Mouse (Mus musculus): ENCODE measurements around the gene Mybphl. TPM values are rescaled to one million over a fixed set of nuclear protein-coding genes. Genes with fewer than 3 reads are reported as not detected.

Mybphl gene
- polyA plus RNA-seq, 1 experiment from 2014 or later: 0.25 TPM

DNA sequence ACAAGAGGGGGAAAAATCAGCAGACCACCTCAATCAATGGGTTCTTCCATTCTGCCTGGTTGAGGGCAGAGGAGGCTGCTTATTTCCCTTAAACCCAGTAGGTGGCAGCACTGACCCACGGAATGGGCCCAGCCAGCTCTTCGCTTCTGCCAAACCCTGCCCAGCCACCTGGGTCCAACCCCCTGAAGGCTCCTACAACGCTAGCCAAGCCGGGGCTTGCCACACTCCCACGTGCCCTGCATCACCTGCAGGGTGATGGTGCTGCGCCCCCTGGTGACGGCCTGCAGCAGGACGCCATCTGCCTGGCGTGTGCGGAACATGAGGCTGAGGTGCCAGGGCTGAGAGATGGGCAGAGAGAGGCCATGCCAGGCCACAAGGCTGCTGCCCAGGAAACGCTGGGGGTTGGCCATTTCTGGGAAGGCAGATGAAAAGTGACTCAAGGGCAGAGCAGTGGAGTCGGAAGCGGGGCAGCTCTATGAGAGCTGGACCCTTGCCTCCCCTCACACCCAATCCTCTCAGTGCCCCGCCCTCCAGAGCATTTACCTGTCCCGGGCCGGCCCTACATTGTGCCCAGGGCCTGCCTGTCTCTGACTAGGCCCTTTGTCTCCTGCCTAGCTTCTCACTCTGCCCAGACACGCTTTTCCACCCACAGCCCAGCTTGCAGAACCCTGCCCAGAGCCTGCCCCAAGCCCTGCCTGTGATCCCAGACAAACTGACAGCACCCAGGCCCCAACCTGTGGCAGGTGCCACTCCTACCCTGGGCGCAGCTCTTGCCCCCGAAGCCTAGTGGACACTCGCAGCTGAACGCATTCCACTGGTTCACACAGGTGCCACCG, 37.2 kb downstream of the Mybphl start:
- H3K27ac ChIP-seq: 0 out of 2 replicates have a peak overlapping the region, but pooled peaks have one; percentile 27
- peak; percentile 86 for ATAC-seq (ENCODE audit: low FRiP score, low read depth)
- peak overlapping the region; percentile 27; the same call in 1 of the 2 replicates for H3K4me2 ChIP-seq (replicated peaks)
- peaks cover 89% of the 10 kb centered on the region for H3K36me3 ChIP-seq
- H3K4me3 ChIP-seq: no peak overlapping the region; the same call in 1 of the 2 replicates
- no peak overlapping the region for H3K9ac ChIP-seq
- WGBS: 37% methylated on average over 22 of the region's 22 CpGs
- H3K4me1 ChIP-seq: peaks cover 37% of the 10 kb centered on the region
- H3K27me3 ChIP-seq (replicated peaks): no peaks in the 10 kb centered on the region
- H3K9me3 ChIP-seq: no peaks in the 10 kb centered on the region

DNA sequence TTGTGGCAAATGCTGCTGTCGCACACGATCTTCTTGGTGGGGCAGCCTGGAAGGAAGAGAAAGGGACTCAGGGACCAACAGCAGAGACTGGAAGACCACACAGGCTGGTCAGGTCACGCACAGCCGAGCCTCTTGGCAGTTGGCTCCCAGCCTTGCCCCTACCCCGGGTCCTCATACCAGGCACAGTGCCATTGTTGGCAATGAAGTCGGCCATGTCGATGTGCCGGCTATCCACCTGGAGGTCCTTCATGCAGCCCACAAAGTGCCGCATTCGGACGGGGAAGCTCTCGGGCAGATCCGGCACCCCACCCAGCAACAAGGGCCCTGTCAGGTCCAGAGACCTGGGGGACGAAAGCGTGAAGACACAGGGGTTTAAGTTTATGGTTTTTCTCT, 37.8 kb downstream of the Mybphl start:
- ATAC-seq (ENCODE audit: low FRiP score, low read depth): no peak

DNA sequence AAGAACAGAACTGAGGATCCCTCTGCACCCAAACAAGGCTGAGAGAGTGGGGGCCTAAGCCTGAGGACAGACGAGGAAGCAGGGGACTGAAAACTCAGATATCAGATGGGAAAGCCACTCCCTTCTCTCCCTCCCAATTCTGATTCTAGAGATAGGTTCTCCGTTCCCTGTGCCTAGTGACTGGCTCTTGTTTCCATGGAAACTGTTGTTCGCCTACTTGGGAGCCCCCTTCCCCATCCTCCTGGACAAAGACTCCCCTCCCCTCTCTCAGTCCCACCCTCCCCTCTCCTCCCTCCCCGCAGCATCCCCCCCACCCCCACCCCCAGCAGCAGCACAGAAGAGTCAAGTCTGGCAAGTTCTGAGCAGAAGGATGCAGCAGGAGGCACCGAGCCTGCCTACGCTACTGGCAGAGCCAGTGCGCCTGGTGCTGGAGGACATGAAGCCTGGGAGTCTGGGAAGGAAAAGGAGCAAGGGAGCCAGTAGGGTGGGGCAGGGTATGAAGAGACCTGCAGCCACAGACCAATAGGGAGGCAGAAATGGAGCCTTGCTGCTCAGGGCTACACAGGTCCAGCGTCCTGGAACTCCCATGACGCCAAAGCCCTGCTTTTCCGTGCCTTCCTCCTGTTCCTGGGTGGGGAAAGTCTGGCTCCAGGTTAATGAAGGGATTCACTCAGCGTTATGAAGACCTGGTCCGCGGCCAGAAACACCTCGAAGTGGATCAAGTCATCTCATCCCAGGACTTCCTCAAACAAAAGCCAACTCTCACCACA, 41.0 kb downstream of the Mybphl start:
- ATAC-seq (ENCODE audit: low FRiP score, low read depth): peak; percentile 13; the same call in 1 of the 2 replicates
- 0 out of 2 replicates have a peak overlapping the region, but pooled peaks have one; percentile 0 for H3K9ac ChIP-seq
- H3K27ac ChIP-seq: peak overlapping the region; percentile 38
- WGBS: 37% methylated on average over 14 of the region's 14 CpGs
- peaks cover 80% of the 10 kb centered on the region for H3K36me3 ChIP-seq
- H3K4me1 ChIP-seq: peaks cover 70% of the 10 kb centered on the region
- no peaks in the 10 kb centered on the region for H3K9me3 ChIP-seq
- H3K27me3 ChIP-seq (replicated peaks): no peaks in the 10 kb centered on the region
- H3K4me3 ChIP-seq: no peak overlapping the region
- peak overlapping the region; percentile 39 for H3K4me2 ChIP-seq (replicated peaks)

More for the DNA sequence above, 37.8 kb downstream of the Mybphl start:
- H3K4me3 ChIP-seq: no peak overlapping the region; the same call in 1 of the 2 replicates
- H3K9me3 ChIP-seq: no peaks in the 10 kb centered on the region
- no peak overlapping the region for H3K4me2 ChIP-seq (replicated peaks)
- 0 out of 2 replicates have a peak overlapping the region, but pooled peaks have one; percentile 27 for H3K27ac ChIP-seq
- peaks cover 89% of the 10 kb centered on the region for H3K36me3 ChIP-seq
- H3K27me3 ChIP-seq (replicated peaks): no peaks in the 10 kb centered on the region
- peaks cover 39% of the 10 kb centered on the region for H3K4me1 ChIP-seq
- WGBS: 88% methylated on average over 15 of the region's 15 CpGs
- no peak overlapping the region for H3K9ac ChIP-seq

DNA sequence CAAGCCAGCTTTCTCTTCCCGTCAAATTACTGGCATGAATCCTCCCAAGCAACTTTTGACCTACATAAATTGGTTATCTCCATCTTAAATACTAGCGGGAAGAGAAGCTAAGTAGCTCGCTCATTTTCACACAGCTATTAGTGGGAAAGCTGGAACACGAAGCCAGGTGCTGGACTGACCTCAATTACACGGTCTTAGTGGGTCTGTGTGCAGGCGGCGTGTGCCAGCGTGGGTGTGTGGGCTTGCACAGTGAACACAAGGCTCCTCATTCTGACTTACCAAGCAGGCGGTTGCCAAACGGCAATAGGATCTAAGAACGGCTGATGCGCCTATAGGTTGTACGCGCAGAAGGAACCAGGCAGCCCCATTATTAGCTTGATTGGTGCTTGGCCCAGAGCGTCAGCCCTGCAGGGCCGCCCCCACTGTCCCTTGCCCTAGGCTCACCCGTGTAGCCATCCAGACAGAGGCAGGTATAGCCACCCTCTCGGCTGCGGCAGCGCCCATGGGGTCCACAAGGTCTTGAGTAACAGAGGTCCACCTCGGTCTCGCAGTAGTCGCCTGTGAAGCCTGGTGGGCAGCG, 41.7 kb downstream of the Mybphl start:
- no peaks in the 10 kb centered on the region for H3K9me3 ChIP-seq
- H3K36me3 ChIP-seq: peaks cover 73% of the 10 kb centered on the region
- peaks cover 76% of the 10 kb centered on the region for H3K4me1 ChIP-seq
- H3K27ac ChIP-seq: peak overlapping the region; percentile 9; the same call in 1 of the 2 replicates
- peak overlapping the region; percentile 35; the same call in 1 of the 2 replicates for H3K9ac ChIP-seq
- no peaks in the 10 kb centered on the region for H3K27me3 ChIP-seq (replicated peaks)
- WGBS: 78% methylated on average over 24 of the region's 24 CpGs
- ATAC-seq (ENCODE audit: low FRiP score, low read depth): no peak
- H3K4me2 ChIP-seq (replicated peaks): peak overlapping the region; percentile 39
- H3K4me3 ChIP-seq: no peak overlapping the region

DNA sequence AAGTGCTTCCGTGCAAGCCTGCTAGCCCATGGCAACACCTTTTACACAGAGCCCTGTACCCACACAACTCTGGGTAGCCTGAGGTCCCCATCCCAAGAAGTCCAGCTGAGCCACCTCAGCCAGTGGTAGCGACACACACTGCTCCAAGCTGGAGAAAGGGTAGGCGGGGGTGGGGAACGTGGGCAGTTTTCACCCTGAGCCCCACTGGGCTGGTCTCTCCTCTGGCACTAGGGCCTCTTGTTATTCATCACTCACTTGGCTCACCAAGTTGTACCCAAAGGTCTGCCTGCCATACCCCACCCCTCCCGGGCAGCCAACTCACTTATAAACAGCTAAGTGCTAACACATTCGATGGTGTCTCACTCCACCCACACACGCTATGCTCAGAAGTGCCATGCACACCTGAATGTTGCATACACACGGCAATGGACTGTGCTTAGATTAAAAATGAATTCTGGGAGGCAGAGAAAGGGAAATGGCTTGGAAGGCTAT, 43.9 kb downstream of the Mybphl start:
- peaks cover 2% of the 10 kb centered on the region; the same call in 1 of the 2 replicates for H3K9me3 ChIP-seq
- H3K4me3 ChIP-seq: peak overlapping the region; percentile 7; the same call in 1 of the 2 replicates
- peaks cover 75% of the 10 kb centered on the region for H3K36me3 ChIP-seq
- WGBS: 92% methylated on average over 8 of the region's 8 CpGs
- peak overlapping the region; percentile 92 for H3K4me2 ChIP-seq (replicated peaks)
- H3K9ac ChIP-seq: no peak overlapping the region
- no peak for ATAC-seq (ENCODE audit: low FRiP score, low read depth)
- peaks cover 83% of the 10 kb centered on the region for H3K4me1 ChIP-seq
- no peaks in the 10 kb centered on the region for H3K27me3 ChIP-seq (replicated peaks)
- H3K27ac ChIP-seq: no peak overlapping the region

DNA sequence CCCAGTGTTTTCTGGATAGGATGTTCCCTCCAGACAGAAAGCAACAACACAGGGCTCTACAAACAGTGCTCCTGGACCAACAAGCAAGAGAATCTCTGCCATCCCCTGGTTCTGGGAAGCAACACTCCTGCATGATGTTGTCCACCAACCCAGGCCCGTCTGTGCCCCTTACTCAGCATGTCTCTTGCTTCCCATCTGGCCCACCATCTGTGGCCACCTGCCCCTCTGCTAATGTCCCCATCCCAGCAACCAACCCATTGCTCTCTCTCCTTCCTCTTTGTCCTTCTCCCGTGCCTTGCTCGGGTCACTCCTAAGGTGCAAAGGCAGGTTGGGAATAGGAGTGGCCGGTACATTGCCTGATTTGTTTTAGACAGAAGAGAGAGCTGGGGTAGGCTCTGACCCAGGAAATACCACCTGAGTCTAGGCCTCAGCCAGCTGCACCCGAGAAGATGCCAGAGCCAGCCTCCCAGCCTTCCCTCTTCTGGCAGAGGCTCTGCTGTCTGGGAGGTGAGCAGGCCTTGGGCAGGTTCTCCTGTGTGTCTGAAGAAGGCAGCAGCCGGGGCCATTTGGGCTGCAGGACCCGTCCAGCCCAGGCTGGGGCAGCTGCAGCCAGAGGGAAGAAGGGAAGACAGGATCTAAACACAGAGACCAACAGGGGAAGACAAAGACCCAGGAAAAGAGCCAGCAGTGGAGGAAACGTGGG, 45.1 kb downstream of the Mybphl start:
- H3K27ac ChIP-seq: peak overlapping the region; percentile 78
- H3K4me2 ChIP-seq (replicated peaks): peak overlapping the region; percentile 92
- 19% methylated on average over 8 of the region's 8 CpGs for WGBS
- H3K9me3 ChIP-seq: peaks cover 8% of the 10 kb centered on the region
- no peaks in the 10 kb centered on the region for H3K27me3 ChIP-seq (replicated peaks)
- H3K4me1 ChIP-seq: peaks cover 85% of the 10 kb centered on the region
- peaks cover 75% of the 10 kb centered on the region for H3K36me3 ChIP-seq
- H3K9ac ChIP-seq: peak overlapping the region; percentile 81
- H3K4me3 ChIP-seq: peak overlapping the region; percentile 44
- ATAC-seq (ENCODE audit: low FRiP score, low read depth): no peak

DNA sequence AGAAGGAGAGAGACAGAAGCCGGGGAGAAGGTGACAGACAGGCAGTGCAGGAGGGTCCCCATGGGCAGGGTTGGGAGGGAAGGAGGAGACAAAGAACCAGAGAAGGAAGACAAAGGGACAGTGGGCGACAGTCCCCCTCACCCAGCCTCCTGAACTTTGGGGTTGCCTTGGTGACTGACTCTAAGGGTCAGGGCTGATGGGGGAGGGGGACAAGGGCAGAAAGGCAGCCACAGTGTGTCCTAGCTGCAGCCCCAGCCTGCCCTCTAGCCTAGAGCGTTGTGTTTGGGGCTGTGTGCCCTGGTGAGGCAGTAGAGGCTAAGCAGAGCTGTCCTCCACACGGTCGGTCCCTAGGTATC, 45.6 kb downstream of the Mybphl start:
- H3K4me1 ChIP-seq: peaks cover 85% of the 10 kb centered on the region

DNA sequence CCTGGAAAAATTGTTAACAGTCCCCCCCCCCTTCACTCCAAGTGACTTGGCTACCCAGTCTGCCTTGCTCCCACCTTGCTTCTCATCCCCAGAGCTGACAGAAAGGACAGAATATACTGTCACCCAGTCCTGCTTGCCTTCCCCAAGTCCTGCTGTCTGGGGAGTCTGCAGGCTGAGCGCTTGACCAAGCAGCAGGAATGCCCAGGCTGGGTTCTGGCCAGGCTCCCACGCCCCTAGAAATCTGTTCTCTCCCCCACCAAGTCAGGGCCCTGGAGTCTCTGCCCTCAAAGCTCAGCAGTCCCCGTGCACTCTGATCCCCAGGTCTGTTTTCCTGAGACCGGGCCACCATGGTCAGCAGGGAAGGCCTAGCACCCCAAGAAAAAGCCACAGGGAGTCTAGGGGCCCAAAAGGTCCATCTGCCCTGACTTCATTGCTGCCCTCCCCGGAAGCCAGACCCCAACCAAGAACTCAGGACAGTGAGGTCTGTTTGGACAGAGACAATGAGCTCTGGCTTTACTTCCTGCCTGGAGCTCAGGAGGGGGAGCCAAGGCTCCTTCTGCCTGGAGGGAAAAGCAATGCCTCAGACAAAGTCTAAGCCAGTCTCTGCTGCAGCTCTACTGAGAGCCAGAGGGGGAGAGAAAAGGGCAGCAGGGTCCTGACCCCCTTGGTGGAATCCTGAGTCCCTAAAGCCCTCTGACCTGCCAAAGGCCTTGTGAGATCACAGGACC, 46.5 kb downstream of the Mybphl start:
- Histone ChIP-seq H3K4me2 (replicated peaks) (peak overlapping the region; percentile 92), H3K9me3 (peaks cover 8% of the 10 kb centered on the region), H3K9ac (peak overlapping the region; percentile 81), H3K27me3 (replicated peaks) (no peaks in the 10 kb centered on the region), H3K4me1 (peaks cover 77% of the 10 kb centered on the region), H3K4me3 (peak overlapping the region; percentile 44), H3K27ac (peak overlapping the region; percentile 78), H3K36me3 (peaks cover 68% of the 10 kb centered on the region)
- ATAC-seq (ENCODE audit: low FRiP score, low read depth): no peak
- 32% methylated on average over 5 of the region's 5 CpGs for WGBS

More for the DNA sequence above, 45.6 kb downstream of the Mybphl start:
- H3K27ac ChIP-seq: peak overlapping the region; percentile 78
- peak; percentile 39 for ATAC-seq (ENCODE audit: low FRiP score, low read depth)
- H3K4me3 ChIP-seq: peak overlapping the region; percentile 44
- H3K36me3 ChIP-seq: peaks cover 70% of the 10 kb centered on the region
- no peaks in the 10 kb centered on the region for H3K27me3 ChIP-seq (replicated peaks)
- H3K4me2 ChIP-seq (replicated peaks): peak overlapping the region; percentile 92
- H3K9ac ChIP-seq: peak overlapping the region; percentile 81
- H3K9me3 ChIP-seq: peaks cover 8% of the 10 kb centered on the region
- 6% methylated on average over 5 of the region's 5 CpGs for WGBS

DNA sequence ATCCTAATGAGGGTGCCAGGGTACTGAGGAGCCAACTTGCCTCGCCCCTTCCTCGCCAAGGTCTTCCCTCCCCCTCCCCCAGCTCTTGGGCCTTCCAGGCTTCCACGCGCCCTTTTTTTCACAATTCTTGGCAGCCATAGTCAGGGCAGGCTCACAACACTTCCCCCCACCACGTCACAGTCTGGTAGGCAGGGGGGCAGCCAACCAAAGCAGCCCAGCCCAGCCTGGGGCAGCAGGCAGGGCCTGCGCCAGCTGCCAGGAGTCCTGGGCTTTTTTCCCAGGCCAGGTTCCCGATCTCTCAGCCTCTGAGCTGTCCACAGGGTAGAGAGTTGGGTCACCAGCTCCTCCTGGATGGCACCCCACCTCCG, 47.0 kb downstream of the Mybphl start:
- peak overlapping the region; percentile 81 for H3K9ac ChIP-seq
- no peaks in the 10 kb centered on the region for H3K27me3 ChIP-seq (replicated peaks)
- peak overlapping the region; percentile 78 for H3K27ac ChIP-seq
- peaks cover 71% of the 10 kb centered on the region for H3K4me1 ChIP-seq
- H3K36me3 ChIP-seq: peaks cover 63% of the 10 kb centered on the region
- peak; percentile 53 for ATAC-seq (ENCODE audit: low FRiP score, low read depth)
- 45% methylated on average over 8 of the region's 8 CpGs for WGBS
- peak overlapping the region; percentile 92 for H3K4me2 ChIP-seq (replicated peaks)
- peaks cover 8% of the 10 kb centered on the region for H3K9me3 ChIP-seq
- H3K4me3 ChIP-seq: peak overlapping the region; percentile 44

DNA sequence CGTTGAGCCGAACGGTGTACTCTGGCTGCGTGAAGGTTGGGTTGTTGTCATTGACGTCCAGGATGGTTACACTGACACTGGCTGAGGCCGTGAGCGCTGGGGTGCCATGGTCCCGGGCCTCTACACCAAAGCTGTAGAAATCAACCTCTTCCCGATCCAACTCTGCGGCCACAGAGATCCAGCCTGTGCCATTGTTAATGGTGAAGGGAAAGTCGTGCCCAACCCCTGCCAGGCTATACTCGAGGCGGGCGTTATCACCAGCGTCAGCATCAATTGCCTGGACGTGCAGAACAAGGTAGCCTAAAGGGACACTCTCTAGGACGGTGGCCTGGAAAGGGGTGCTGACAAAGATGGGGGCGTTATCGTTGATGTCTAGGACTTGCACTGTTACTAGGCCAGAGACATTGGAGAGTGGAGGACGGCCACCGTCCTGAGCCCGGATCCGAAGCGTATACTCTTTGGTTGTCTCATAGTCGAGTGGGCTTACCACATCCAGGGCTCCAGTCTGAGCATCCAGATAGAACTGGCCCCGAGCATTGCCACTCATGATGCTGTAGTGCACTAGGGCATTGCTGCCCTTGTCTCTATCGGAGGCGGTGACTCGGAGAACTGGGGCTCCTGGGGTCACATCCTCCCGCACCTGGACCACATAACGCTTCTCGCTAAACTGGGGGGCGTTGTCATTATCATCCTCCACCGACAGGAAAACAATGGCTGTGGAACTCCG, 49.1 kb downstream of the Mybphl start:
- H3K4me1 ChIP-seq: peaks cover 56% of the 10 kb centered on the region
- H3K27ac ChIP-seq: no peak overlapping the region
- peaks cover 8% of the 10 kb centered on the region for H3K9me3 ChIP-seq
- H3K9ac ChIP-seq: peak overlapping the region; percentile 98; the same call in 1 of the 2 replicates
- WGBS: 97% methylated on average over 35 of the region's 35 CpGs
- peaks cover 43% of the 10 kb centered on the region for H3K36me3 ChIP-seq
- no peaks in the 10 kb centered on the region for H3K27me3 ChIP-seq (replicated peaks)
- peak overlapping the region; percentile 92 for H3K4me3 ChIP-seq
- peak overlapping the region; percentile 85 for H3K4me2 ChIP-seq (replicated peaks)
- no peak for ATAC-seq (ENCODE audit: low FRiP score, low read depth)
